Mouse (Mus musculus) cerebellum, adult 2 months (tissue): ENCODE measurements around the gene Zmym5.

ENCODE experiments used
- CTCF ChIP-seq: fragments of 200-500 bp; IDR thresholded peaks from 2 replicates; pipeline ENCODE4 v1.5.1; 2011; ENCODE audit warnings: low read depth, mild to moderate bottlenecking, control low read depth, low read length, moderate library complexity, borderline replicate concordance; ENCODE audit not compliant: insufficient read depth
- POLR2A ChIP-seq: fragments of 200-500 bp; IDR thresholded peaks from 2 replicates; pipeline ENCODE4 v1.6.1; 2011; ENCODE audit warnings: low read length, control low read depth, borderline replicate concordance; ENCODE audit not compliant: insufficient read depth

DNA sequence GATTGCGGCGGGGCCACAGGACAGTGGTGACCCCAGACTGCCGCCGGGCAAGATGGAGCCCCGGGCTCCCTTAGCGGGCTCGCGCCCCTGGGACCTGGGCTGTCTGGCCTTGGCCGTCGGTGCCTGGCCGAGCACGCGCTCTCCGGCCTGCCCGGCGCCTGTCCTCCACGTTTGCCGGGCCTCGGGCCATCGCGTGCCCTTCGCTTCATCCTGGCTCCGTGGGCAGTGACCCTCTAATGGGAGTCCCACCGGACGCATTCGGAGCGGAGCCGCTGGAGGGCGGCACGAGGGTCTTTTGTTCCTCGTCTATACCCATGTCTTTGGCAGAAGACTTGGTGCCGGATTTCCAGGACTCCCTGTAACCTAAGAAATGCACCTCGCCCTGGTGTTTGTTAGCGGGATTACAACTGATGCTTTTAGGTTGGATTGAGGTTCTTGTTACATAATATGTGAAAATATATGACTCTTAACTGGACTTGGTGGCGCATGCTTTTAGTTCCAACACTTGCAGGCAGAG lies 1.1 kb upstream of the Zmym5 start:
- TF ChIP-seq POLR2A (0 out of 2 replicates have a peak, but pooled peaks have one; percentile 13), CTCF (peak; percentile 44)
